Mouse (Mus musculus): ENCODE data around the gene M1ap. TPM values are rescaled to one million over a fixed set of nuclear protein-coding genes. Genes with fewer than 3 reads are reported as not detected.

M1ap gene
- polyA plus RNA-seq, 1 experiment, result 8.8 TPM

DNA sequence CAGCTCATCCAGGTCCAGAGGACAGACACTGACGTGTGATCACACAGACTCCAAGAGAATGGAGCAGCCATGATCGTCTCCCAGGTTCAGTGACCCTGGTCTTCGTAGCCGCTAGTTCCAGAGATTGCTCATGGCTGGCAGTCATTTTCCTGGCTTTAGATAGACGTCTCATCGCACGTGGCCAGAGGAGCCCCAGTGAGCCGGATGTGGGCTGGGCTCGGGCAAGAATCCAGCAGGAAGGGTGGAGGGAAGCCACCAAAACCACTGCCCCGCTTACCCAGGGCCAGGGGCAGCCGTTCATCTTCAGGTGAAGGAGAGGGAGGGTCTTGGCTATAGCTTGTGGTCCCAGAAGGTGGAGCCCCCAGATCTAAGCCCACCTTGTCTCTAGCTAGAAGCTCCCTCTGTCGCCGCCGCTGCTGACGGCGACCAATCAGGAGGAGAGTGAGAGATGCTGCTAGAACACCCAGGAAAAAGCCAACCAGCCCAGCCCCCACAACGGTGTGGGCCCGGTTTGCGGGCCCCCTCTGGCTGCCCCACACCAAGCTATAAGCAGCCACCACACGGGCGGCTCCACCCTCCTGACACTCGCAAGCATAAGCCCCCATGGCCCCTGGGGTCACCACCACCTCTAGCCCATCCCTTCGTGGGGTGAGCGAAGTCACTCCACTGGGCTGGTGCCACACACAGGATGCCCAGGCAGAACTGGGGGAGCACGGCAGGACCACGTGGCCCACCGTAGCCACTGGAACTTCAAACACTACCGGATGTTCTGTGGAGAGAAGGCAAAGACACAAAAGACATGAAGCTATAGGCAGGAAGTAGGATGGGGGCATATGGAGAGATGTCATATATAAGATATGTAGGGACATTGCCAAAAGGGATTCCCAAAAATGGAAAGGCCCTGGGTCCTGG, 33.1 kb upstream of the M1ap start:
- TF ChIP-seq GATA1 (IDR thresholded peaks at IDR 0.05; ENCODE audit: low read length), result no peak
- no peak for TF ChIP-seq TAL1 (IDR thresholded peaks at IDR 0.05; ENCODE audit: low read length)
- H3K4me3 ChIP-seq (replicated peaks), result no peak overlapping the region

DNA sequence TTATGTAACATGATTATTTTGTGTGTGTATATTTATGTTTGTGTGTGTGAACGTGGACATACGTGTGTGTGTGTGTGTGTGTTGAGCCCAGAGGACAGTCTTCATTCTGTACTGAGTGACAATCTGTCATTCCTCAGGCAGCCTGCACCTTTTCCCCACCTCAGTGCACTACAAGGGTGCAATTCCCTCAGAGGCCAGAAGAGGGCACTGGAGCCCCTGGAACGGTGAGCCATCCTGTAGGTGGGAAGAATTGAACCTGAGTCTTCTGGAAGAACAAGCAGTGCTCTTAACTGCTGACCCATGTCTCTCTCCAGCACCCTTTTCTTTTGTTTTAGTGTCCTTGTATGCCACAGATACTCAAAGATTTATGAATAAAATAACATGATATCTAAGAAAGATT, 30.8 kb upstream of the M1ap start:
- Histone ChIP-seq H3K9me3 (ENCODE audit: control insufficient read depth, low read length) (no peaks in the 10 kb centered on the region), H3K4me1 (ENCODE audit: control insufficient read depth) (peaks cover 4% of the 10 kb centered on the region; the same call in 1 of the 2 replicates), H3K4me3 (replicated peaks) (no peak overlapping the region), H3K27me3 (ENCODE audit: control insufficient read depth) (no peaks in the 10 kb centered on the region), H3K36me3 (ENCODE audit: control insufficient read depth) (no peaks in the 10 kb centered on the region)
- TF ChIP-seq TAL1 (IDR thresholded peaks at IDR 0.05; ENCODE audit: low read length) (no peak), GATA1 (IDR thresholded peaks at IDR 0.05; ENCODE audit: low read length) (no peak)

More for the DNA sequence above, 33.1 kb upstream of the M1ap start:
- Histone ChIP-seq H3K36me3 (ENCODE audit: control insufficient read depth) (no peaks in the 10 kb centered on the region), H3K9me3 (ENCODE audit: control insufficient read depth, low read length) (no peaks in the 10 kb centered on the region), H3K4me1 (ENCODE audit: control insufficient read depth) (peaks cover 8% of the 10 kb centered on the region), H3K27me3 (ENCODE audit: control insufficient read depth) (no peaks in the 10 kb centered on the region)

- TF ChIP-seq GATA1 (IDR thresholded peaks at IDR 0.05; ENCODE audit: low read length) (no peak), TAL1 (IDR thresholded peaks at IDR 0.05; ENCODE audit: low read length) (no peak)
- H3K4me1 ChIP-seq (ENCODE audit: control insufficient read depth), result peaks cover 4% of the 10 kb centered on the region; the same call in 1 of the 2 replicates
- H3K9me3 ChIP-seq (ENCODE audit: control insufficient read depth, low read length), result no peaks in the 10 kb centered on the region
These were observed 30.2 kb upstream of the M1ap start for GRCm38 (mm10) chr6:82916459-82916858.

GRCm38 (mm10) chr6:82917076-82917777, 29.5 kb upstream of the M1ap start:
- H3K36me3 ChIP-seq (ENCODE audit: control insufficient read depth), result no peaks in the 10 kb centered on the region

More at GRCm38 (mm10) chr6:82916459-82916858, 30.2 kb upstream of the M1ap start:
- H3K27me3 ChIP-seq (ENCODE audit: control insufficient read depth), result no peaks in the 10 kb centered on the region
- no peaks in the 10 kb centered on the region for H3K36me3 ChIP-seq (ENCODE audit: control insufficient read depth)
- H3K4me3 ChIP-seq (replicated peaks), result no peak overlapping the region

GRCm38 (mm10) chr6:82917778-82918129, 28.9 kb upstream of the M1ap start:
- no peaks in the 10 kb centered on the region for H3K27me3 ChIP-seq (ENCODE audit: control insufficient read depth)
- H3K9me3 ChIP-seq (ENCODE audit: control insufficient read depth, low read length), result no peaks in the 10 kb centered on the region
- no peak overlapping the region for H3K4me3 ChIP-seq (replicated peaks)
- H3K36me3 ChIP-seq (ENCODE audit: control insufficient read depth), result no peaks in the 10 kb centered on the region
- TF ChIP-seq GATA1 (IDR thresholded peaks at IDR 0.05; ENCODE audit: low read length), result no peak
- no peak for TF ChIP-seq TAL1 (IDR thresholded peaks at IDR 0.05; ENCODE audit: low read length)
- H3K4me1 ChIP-seq (ENCODE audit: control insufficient read depth), result peaks cover 2% of the 10 kb centered on the region; the same call in 1 of the 2 replicates

More at GRCm38 (mm10) chr6:82917076-82917777, 29.5 kb upstream of the M1ap start:
- no peaks in the 10 kb centered on the region for H3K9me3 ChIP-seq (ENCODE audit: control insufficient read depth, low read length)
- TF ChIP-seq TAL1 (IDR thresholded peaks at IDR 0.05; ENCODE audit: low read length), result no peak
- no peak for TF ChIP-seq GATA1 (IDR thresholded peaks at IDR 0.05; ENCODE audit: low read length)
- no peak overlapping the region for H3K4me3 ChIP-seq (replicated peaks)
- peaks cover 2% of the 10 kb centered on the region; the same call in 1 of the 2 replicates for H3K4me1 ChIP-seq (ENCODE audit: control insufficient read depth)
- no peaks in the 10 kb centered on the region for H3K27me3 ChIP-seq (ENCODE audit: control insufficient read depth)

- H3K4me1 ChIP-seq (ENCODE audit: control insufficient read depth), result peaks cover 2% of the 10 kb centered on the region; the same call in 1 of the 2 replicates
- no peaks in the 10 kb centered on the region for H3K9me3 ChIP-seq (ENCODE audit: control insufficient read depth, low read length)
- no peaks in the 10 kb centered on the region for H3K27me3 ChIP-seq (ENCODE audit: control insufficient read depth)
- H3K36me3 ChIP-seq (ENCODE audit: control insufficient read depth), result no peaks in the 10 kb centered on the region
- TF ChIP-seq TAL1 (IDR thresholded peaks at IDR 0.05; ENCODE audit: low read length), result no peak
- no peak for TF ChIP-seq GATA1 (IDR thresholded peaks at IDR 0.05; ENCODE audit: low read length)
- no peak overlapping the region for H3K4me3 ChIP-seq (replicated peaks)
These were observed 28.3 kb upstream of the M1ap start for GRCm38 (mm10) chr6:82918371-82918770.

DNA sequence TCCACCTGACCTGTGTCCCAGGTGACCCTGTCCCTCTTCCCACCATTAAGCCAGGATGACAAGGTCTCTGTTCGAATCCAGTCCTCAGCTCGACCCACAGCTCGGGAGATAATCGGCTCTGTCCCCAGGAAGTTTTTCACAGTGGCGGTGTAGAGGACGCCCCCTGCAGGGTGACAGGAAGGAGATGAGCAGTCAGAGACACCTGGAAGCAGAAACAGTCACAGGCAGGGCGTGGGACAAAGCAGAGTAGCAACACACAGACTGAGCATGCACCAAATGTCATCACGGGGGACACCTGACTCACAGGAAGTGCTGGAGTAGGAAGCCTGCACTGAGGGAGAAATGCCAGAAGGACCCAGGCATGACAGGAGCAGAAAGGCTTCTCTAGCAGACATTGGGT, 27.2 kb upstream of the M1ap start:
- Histone ChIP-seq H3K36me3 (ENCODE audit: control insufficient read depth) (no peaks in the 10 kb centered on the region), H3K9me3 (ENCODE audit: control insufficient read depth, low read length) (no peaks in the 10 kb centered on the region), H3K27me3 (ENCODE audit: control insufficient read depth) (no peaks in the 10 kb centered on the region), H3K4me3 (replicated peaks) (no peak overlapping the region), H3K4me1 (ENCODE audit: control insufficient read depth) (no peaks in the 10 kb centered on the region)
- TF ChIP-seq GATA1 (IDR thresholded peaks at IDR 0.05; ENCODE audit: low read length) (no peak), TAL1 (IDR thresholded peaks at IDR 0.05; ENCODE audit: low read length) (no peak)

- no peaks in the 10 kb centered on the region for H3K27me3 ChIP-seq (ENCODE audit: control insufficient read depth)
- H3K4me1 ChIP-seq (ENCODE audit: control insufficient read depth), result no peaks in the 10 kb centered on the region
- no peak for TF ChIP-seq GATA1 (IDR thresholded peaks at IDR 0.05; ENCODE audit: low read length)
- no peak for TF ChIP-seq TAL1 (IDR thresholded peaks at IDR 0.05; ENCODE audit: low read length)
- no peak overlapping the region for H3K4me3 ChIP-seq (replicated peaks)
- no peaks in the 10 kb centered on the region for H3K9me3 ChIP-seq (ENCODE audit: control insufficient read depth, low read length)
- no peaks in the 10 kb centered on the region for H3K36me3 ChIP-seq (ENCODE audit: control insufficient read depth)
These were observed 25.1 kb upstream of the M1ap start for GRCm38 (mm10) chr6:82921426-82922224.

Measured in erythroblast, embryonic 14.5 days (primary cell).